Mouse (Mus musculus): ENCODE results near the gene Scamp3. TPM values are rescaled to one million over a fixed set of nuclear protein-coding genes. Genes with fewer than 3 reads are reported as not detected.

Scamp3 gene
- total RNA-seq, 4 experiments from 2014 or later, result 58.5 to 69.8 (median 63.9) TPM

DNA sequence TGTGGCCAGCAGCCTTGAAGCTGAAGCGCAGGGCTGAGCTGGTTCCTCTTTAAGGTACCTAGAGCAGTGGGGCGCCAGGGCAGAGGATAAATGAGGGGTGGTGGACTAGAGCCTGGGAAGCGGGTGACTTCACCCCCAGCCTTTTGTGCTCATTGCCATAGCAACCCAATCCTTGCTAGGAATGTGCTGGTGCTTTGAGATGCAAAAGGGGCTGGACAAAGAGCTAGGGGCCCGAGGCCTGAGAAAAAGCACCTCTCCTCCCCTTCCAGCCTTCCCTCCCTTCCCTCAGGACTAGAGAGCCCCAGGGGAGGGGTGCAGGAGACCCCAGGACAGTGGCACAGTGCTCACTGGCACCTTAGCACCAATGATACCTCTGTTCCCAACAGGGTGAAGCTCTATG, 48.6 kb downstream of the Scamp3 start:
- DNase-seq (ENCODE audit: low spot score in 2 of 2), result no peak

DNA sequence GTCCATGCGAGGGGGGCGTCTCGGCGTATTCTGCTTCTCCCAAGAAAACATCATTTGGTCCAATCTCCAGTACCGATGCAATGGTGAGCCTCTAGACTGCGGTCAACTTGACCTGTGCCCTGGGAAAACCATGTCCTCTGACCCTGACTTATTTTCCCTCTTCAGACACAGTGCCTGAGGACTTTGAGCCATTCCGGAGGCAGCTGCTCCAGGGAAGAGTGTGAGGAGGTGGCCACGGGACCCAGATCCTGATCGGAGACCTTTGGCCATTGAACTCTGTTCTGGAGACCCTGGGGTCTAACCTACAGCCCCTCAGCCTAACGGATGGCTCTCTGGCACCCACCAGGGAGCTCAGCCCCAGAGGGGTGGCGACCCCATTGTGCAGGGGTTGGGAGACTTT, 49.1 kb downstream of the Scamp3 start:
- no peak for DNase-seq (ENCODE audit: low spot score in 2 of 2)

GRCm38 (mm10) chr3:89226900-89227299, 49.6 kb downstream of the Scamp3 start, which contains the start of gene Mtx1:
TSS of gene Mtx1 (minus strand) at chr3:89227088.
- DNase-seq (ENCODE audit: low spot score in 2 of 2), result no peak

- DNase-seq (ENCODE audit: low spot score in 2 of 2), result peak; percentile 77 to 93
Observed at GRCm38 (mm10) chr3:89227307-89228179, 50.3 kb downstream of the Scamp3 start.

GRCm38 (mm10) chr3:89228180-89228549, 50.9 kb downstream of the Scamp3 start:
- peak in 1 of 2 experiments; percentile 75 for DNase-seq (ENCODE audit: low spot score in 2 of 2)

DNA sequence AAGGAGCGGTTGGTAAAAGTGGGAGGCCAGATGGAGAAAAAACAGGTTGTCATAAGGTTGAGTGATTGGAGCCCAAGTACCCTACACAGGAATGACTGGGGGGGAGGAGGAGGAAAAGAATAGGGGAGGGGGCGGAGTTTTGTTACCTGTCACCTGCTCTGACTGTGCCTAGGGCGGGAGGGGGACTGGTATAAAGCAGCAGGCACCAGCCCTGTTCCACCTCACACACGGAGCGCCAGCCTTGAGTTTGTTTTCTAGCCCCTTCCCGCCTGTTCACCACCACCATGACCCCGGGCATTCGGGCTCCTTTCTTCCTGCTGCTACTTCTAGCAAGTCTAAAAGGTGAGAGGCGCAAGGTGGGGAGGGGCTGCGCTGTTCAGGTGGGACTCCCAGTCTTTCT, 51.6 kb downstream of the Scamp3 start, which contains the start of gene Muc1:
TSS of gene Muc1 (plus strand) at position 222 of the 400 bp plus-strand sequence.
- no peak for DNase-seq (ENCODE audit: low spot score in 2 of 2)

DNA sequence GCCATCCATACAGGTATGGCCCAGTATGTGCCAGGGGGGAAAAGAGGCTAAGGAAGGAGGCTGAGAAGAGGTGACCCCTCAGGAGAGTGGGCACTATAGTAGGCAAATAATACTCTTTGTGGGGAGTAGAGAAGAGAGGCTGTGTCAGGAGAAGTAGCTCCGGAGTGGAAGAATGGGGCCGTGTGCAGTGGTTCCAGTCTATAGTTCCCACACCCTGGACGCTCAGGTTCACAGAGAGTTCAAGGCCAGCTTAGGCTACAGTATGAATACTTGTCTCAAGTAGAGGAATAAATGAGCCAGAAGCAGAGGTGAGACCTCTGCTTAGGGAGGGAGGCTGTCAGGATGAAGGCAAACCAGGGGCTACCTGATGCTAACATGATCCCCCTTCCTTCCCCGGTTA, 52.0 kb downstream of the Scamp3 start:
- DNase-seq (ENCODE audit: low spot score in 2 of 2), result no peak

- DNase-seq (ENCODE audit: low spot score in 2 of 2), result no peak
Observed at GRCm38 (mm10) chr3:89230561-89230960, 53.3 kb downstream of the Scamp3 start.

- no peak for DNase-seq (ENCODE audit: low spot score in 2 of 2)
Observed at GRCm38 (mm10) chr3:89231345-89231744, 54.1 kb downstream of the Scamp3 start.

GRCm38 (mm10) chr3:89231772-89232275, 54.6 kb downstream of the Scamp3 start:
- no peak for DNase-seq (ENCODE audit: low spot score in 2 of 2)

Small RNA genes within 50 kb of the gene (microRNA-seq; reads per million reads assigned to microRNA genes)
- 5,523 to 6,267 reads per million in 2 experiments for gene Mir92b

Other genes with a start within 250 kb of the Scamp3 start
- gene Ash1l, start 226.9 kb upstream of the Scamp3 start, total RNA-seq (2022), result 100 to 1,000 TPM in 1 of 4 experiments, 10 to 100 TPM in 3; 85.3 to 102 (median 91.4) TPM
- gene Dap3, start 226.3 kb upstream of the Scamp3 start, total RNA-seq (2022), result 100 to 1,000 TPM in 2 of 4 experiments, 10 to 100 TPM in 2; 87.3 to 110 (median 103) TPM
- gene Rusc1, start 84.2 kb upstream of the Scamp3 start, total RNA-seq (2022), result 100 to 1,000 TPM; 170 to 198 (median 187) TPM
- under 1 TPM in 1 of 4 experiments, not detected in 3; 0.21 TPM for gene Gm43738, start 76.4 kb upstream of the Scamp3 start, total RNA-seq (2022)
- 100 to 1,000 TPM in 2 of 4 experiments, 10 to 100 TPM in 2; 84.4 to 129 (median 100) TPM for gene Fdps, start 75.5 kb upstream of the Scamp3 start, total RNA-seq (2022)
- gene Pklr, start 41.3 kb upstream of the Scamp3 start, total RNA-seq (2022), result not detected
- 10 to 100 TPM; 12.3 to 18.2 (median 17.0) TPM for gene Hcn3, start 17.3 kb upstream of the Scamp3 start, total RNA-seq (2022)
- 10 to 100 TPM; 41.2 to 45.3 (median 42.5) TPM for gene Clk2, start 12.7 kb upstream of the Scamp3 start, total RNA-seq (2022)
- gene Fam189b, start 5.7 kb downstream of the Scamp3 start, total RNA-seq (2022), result 10 to 100 TPM; 47.2 to 58.2 (median 52.3) TPM
- 10 to 100 TPM; 52.5 to 62.4 (median 56.1) TPM for gene Gba, start 25.5 kb downstream of the Scamp3 start, total RNA-seq (2022)
- 10 to 100 TPM; 14.2 to 24.3 (median 22.2) TPM for gene Thbs3, start 37.7 kb downstream of the Scamp3 start, total RNA-seq (2022)
- gene Mtx1, start 49.6 kb downstream of the Scamp3 start, total RNA-seq (2022), result 100 to 1,000 TPM in 2 of 4 experiments, 10 to 100 TPM in 2; 95.4 to 105 (median 99.8) TPM
- 1 to 10 TPM in 1 of 4 experiments, under 1 TPM in 3; 0.36 to 1.5 (median 0.67) TPM for gene Muc1, start 51.6 kb downstream of the Scamp3 start, total RNA-seq (2022)
- 10 to 100 TPM; 70.4 to 91.2 (median 83.7) TPM for gene Krtcap2, start 68.5 kb downstream of the Scamp3 start, total RNA-seq (2022)
- gene Trim46, start 68.8 kb downstream of the Scamp3 start, total RNA-seq (2022), result 10 to 100 TPM; 66.2 to 74.6 (median 68.4) TPM
- gene Dpm3, start 81.9 kb downstream of the Scamp3 start, total RNA-seq (2022), result 10 to 100 TPM; 51.6 to 64.2 (median 54.6) TPM
- 10 to 100 TPM; 38.0 to 48.9 (median 45.5) TPM for gene Slc50a1, start 93.1 kb downstream of the Scamp3 start, total RNA-seq (2022)
- gene Efna1, start 103.7 kb downstream of the Scamp3 start, total RNA-seq (2022), result 1 to 10 TPM; 5.6 to 8.8 (median 6.8) TPM
- 10 to 100 TPM; 50.1 to 61.2 (median 55.3) TPM for gene Efna3, start 145.5 kb downstream of the Scamp3 start, total RNA-seq (2022)
- gene Efna4, start 160.6 kb downstream of the Scamp3 start, total RNA-seq (2022), result under 1 TPM in 3 of 4 experiments, not detected in 1; 0.22 to 0.46 (median 0.30) TPM
- 100 to 1,000 TPM; 104 to 122 (median 108) TPM for gene Adam15, start 172.5 kb downstream of the Scamp3 start, total RNA-seq (2022)
- gene Dcst2, start 184.5 kb downstream of the Scamp3 start, total RNA-seq (2022), result under 1 TPM; 0.32 to 0.77 (median 0.42) TPM
- gene Dcst1, start 187.8 kb downstream of the Scamp3 start, total RNA-seq (2022), result under 1 TPM in 1 of 4 experiments, not detected in 3; 0.61 TPM
- gene Zbtb7b, start 217.3 kb downstream of the Scamp3 start, total RNA-seq (2022), result 10 to 100 TPM; 11.3 to 20.3 (median 15.8) TPM
- gene Lenep, start 225.3 kb downstream of the Scamp3 start, total RNA-seq (2022), result 1 to 10 TPM; 3.9 to 5.8 (median 4.4) TPM
- 10 to 100 TPM; 30.8 to 39.9 (median 35.6) TPM for gene Flad1, start 234.4 kb downstream of the Scamp3 start, total RNA-seq (2022)
- gene Cks1b, start 240.9 kb downstream of the Scamp3 start, total RNA-seq (2022), result 1 to 10 TPM; 2.4 to 3.5 (median 2.8) TPM
- 10 to 100 TPM; 15.1 to 18.7 (median 17.3) TPM for gene Shc1, start 241.0 kb downstream of the Scamp3 start, total RNA-seq (2022)

All from left cerebral cortex, adult 8-10 months (tissue).